Mouse (Mus musculus): ENCODE measurements around the gene Sirt4.

DNA sequence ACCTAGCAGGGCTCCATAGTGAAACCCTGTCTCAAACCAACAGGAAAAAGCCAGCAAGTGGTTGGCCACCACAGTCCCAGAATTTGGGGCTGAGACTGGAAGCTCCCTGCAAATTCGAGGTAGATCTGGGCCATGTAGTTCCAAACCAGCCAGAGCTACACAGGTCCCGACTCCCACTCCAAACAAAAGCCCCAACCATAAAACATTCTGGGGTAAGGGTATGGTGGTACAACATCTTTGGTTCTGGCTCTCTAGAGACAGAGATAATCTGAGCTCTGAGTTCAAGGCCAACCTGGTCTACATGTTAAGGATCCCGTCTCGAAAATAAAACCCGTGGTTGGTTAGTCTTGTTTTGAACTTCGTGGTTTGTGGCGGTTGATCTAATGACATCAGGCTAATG is 28.7 kb downstream of the Sirt4 start:
- TF ChIP-seq POLR2A (IDR thresholded peaks at IDR 0.05; ENCODE audit: insufficient read depth, low read depth, low read length) (no peak), CTCF (IDR thresholded peaks at IDR 0.05; ENCODE audit: insufficient read depth, low read depth, low read length) (no peak)

Data from olfactory bulb, adult 2 months (tissue).